Mouse (Mus musculus): ENCODE data around the gene Cldn20. TPM values are rescaled to one million over a fixed set of nuclear protein-coding genes. Genes with fewer than 3 reads are reported as not detected.
A peak's percentile ranks its signal among the peaks of the same experiment; 100 is the strongest.

Cldn20 gene
- total and polyA plus RNA-seq, 3 experiments, result 0.31 to 0.52 TPM; not detected in 1

DNA sequence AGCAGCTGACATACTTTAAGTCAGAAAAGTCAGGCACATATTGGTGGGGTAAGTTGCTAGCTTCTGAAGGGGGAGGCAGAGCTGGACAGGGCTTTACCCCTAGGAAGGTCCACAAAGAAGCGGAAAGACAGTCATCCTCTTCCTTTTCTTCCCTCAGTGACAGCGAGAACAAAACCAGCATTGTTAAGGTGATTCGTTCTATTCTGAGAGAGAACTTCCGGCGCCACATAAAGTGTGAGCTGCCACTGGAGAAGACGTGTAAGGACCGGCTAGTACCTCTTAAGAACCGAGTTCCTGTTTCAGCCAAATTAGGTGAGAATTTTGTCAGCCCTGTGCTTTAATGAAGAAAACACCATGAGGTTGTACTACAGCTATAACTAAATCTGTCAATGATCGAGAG, 15.9 kb upstream of the Cldn20 start:
- no peak overlapping the region for H3K27ac ChIP-seq (ENCODE audit: control insufficient read depth, low read depth, low read length)
- no peak for TF ChIP-seq E2F4 (IDR thresholded peaks at IDR 0.05; ENCODE audit: borderline replicate concordance, low read depth, low read length)
- no peak for TF ChIP-seq ZNF384 (IDR thresholded peaks at IDR 0.05; ENCODE audit: low read depth, low read length)
- TF ChIP-seq CHD2 (IDR thresholded peaks at IDR 0.05; ENCODE audit: low read length), result no peak
- TF ChIP-seq POLR2AphosphoS5 (IDR thresholded peaks at IDR 0.05; ENCODE audit: borderline replicate concordance, low read depth, low read length), result no peak
- TF ChIP-seq JUND (IDR thresholded peaks at IDR 0.05; ENCODE audit: low read depth, low read length), result no peak
- TF ChIP-seq MAFK (IDR thresholded peaks at IDR 0.05; ENCODE audit: borderline replicate concordance, low read depth, low read length), result no peak
- TF ChIP-seq TBP (IDR thresholded peaks at IDR 0.05; ENCODE audit: low read depth, low read length), result no peak
- TF ChIP-seq ZC3H11A (IDR thresholded peaks at IDR 0.05; ENCODE audit: low read depth, low read length), result no peak
- peaks cover 0 to 4% of the 10 kb centered on the region in 2 experiments; a peak in 1 of 4 replicates for H3K4me1 ChIP-seq (ENCODE audit: control insufficient read depth in 1 of 2, insufficient read depth in 2 of 2, low read length in 2 of 2)
- H3K4me3 ChIP-seq (ENCODE audit: control insufficient read depth in 1 of 2, insufficient read depth in 1 of 2, low read depth in 2 of 2, low read length in 2 of 2), result no peak overlapping the region
- H3K27me3 ChIP-seq (ENCODE audit: control insufficient read depth in 1 of 2, insufficient read depth in 2 of 2, low read length in 2 of 2), result no peaks in the 10 kb centered on the region
- no peaks in the 10 kb centered on the region for H3K79me2 ChIP-seq (ENCODE audit: control insufficient read depth, insufficient read depth, low read length, poor library complexity)
- no peak for DNase-seq (ENCODE audit: low read depth, low spot score)
- no peak overlapping the region for H3K9ac ChIP-seq (ENCODE audit: control insufficient read depth, low read depth, low read length, poor library complexity, severe bottlenecking)
- H3K9me3 ChIP-seq (replicated peaks; ENCODE audit: insufficient read depth, low read length), result no peaks in the 10 kb centered on the region
- no peaks in the 10 kb centered on the region; a peak in 1 of 4 replicates for H3K36me3 ChIP-seq (ENCODE audit: control insufficient read depth in 1 of 2, insufficient read depth in 2 of 2, low read length in 2 of 2)

DNA sequence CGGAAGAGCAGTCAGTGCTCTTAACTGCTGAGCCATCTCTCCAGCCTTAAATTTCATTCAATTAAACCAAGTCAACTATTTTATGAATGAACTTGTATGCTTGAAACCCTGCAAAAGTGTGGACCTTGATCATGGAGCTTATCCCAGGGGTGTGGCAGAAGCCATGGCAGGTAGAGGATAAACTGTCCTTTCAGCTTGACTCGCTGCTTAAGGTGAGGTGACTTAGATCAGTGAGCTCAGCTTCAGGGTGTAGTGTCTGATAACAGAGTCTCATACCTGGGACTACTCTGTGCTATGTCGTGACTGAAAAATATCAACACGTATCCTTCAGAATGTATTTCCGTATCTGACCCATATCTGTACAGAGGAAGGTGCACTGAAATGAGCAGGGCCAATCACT, 12.0 kb upstream of the Cldn20 start:
- Histone ChIP-seq H3K27ac (ENCODE audit: control insufficient read depth, low read depth, low read length) (no peak overlapping the region), H3K4me1 (ENCODE audit: control insufficient read depth in 1 of 2, insufficient read depth in 2 of 2, low read length in 2 of 2) (no peaks in the 10 kb centered on the region; a peak in 1 of 4 replicates), H3K36me3 (ENCODE audit: control insufficient read depth in 1 of 2, insufficient read depth in 2 of 2, low read length in 2 of 2) (no peaks in the 10 kb centered on the region), H3K4me3 (ENCODE audit: control insufficient read depth in 1 of 2, insufficient read depth in 1 of 2, low read depth in 2 of 2, low read length in 2 of 2) (no peak overlapping the region), H3K79me2 (ENCODE audit: control insufficient read depth, insufficient read depth, low read length, poor library complexity) (no peaks in the 10 kb centered on the region), H3K27me3 (ENCODE audit: control insufficient read depth in 1 of 2, insufficient read depth in 2 of 2, low read length in 2 of 2) (no peaks in the 10 kb centered on the region), H3K9me3 (replicated peaks; ENCODE audit: insufficient read depth, low read length) (no peaks in the 10 kb centered on the region), H3K9ac (ENCODE audit: control insufficient read depth, low read depth, low read length, poor library complexity, severe bottlenecking) (no peak overlapping the region)
- DNase-seq (ENCODE audit: low read depth, low spot score), result no peak
- no peak for TF ChIP-seq NRF1 (IDR thresholded peaks at IDR 0.05; ENCODE audit: insufficient read depth, low read depth, low read length, poor library complexity, severe bottlenecking)
- no peak for TF ChIP-seq CHD1 (IDR thresholded peaks at IDR 0.05; ENCODE audit: low read depth, low read length)
- no peak for TF ChIP-seq EP300 (IDR thresholded peaks at IDR 0.05; ENCODE audit: low read depth in 1 of 2, low read length in 2 of 2)
- no peak for TF ChIP-seq TCF12 (IDR thresholded peaks at IDR 0.05; ENCODE audit: low read depth, low read length)

DNA sequence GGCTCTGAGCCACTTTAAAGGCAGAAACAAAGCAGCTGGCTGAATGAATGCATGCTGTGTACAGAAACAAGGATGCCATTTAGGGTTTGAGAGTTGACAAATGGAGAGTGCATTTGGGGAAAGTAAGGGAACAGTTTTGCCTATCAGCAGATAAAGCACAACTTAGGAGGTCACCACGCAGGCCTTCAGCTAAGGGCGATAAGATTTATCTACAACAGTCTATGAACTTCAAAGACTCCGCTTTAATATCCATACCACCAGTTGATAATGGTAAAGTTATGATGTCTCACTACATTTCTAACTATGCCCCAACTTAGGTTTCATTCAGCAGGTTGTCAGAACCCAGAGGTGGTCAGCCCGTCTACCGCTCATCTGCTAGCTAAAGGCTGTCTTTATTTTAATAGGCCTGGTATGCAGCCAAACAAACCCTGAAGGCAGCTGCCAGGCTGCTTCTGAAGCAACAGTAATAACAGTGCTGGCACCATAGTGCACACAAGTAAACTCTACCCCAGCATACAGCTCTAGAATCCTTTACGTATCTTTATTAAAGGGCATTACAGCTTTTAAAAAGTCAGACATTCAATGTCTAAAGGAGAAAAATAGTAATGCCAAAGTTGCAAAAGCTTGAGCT, 4.4 kb upstream of the Cldn20 start:
- peaks cover 0 to 29% of the 10 kb centered on the region in 2 experiments; a peak in 3 of 4 replicates for H3K36me3 ChIP-seq (ENCODE audit: control insufficient read depth in 1 of 2, insufficient read depth in 2 of 2, low read length in 2 of 2)
- no peaks in the 10 kb centered on the region for H3K27me3 ChIP-seq (ENCODE audit: control insufficient read depth in 1 of 2, insufficient read depth in 2 of 2, low read length in 2 of 2)
- no peaks in the 10 kb centered on the region for H3K9me3 ChIP-seq (replicated peaks; ENCODE audit: insufficient read depth, low read length)
- peak; percentile 61 for DNase-seq (ENCODE audit: low read depth, low spot score)
- peak overlapping the region; percentile 69 for H3K27ac ChIP-seq (ENCODE audit: control insufficient read depth, low read depth, low read length)
- H3K4me1 ChIP-seq (ENCODE audit: control insufficient read depth in 1 of 2, insufficient read depth in 2 of 2, low read length in 2 of 2), result peaks cover 20 to 26% of the 10 kb centered on the region in 2 experiments
- H3K79me2 ChIP-seq (ENCODE audit: control insufficient read depth, insufficient read depth, low read length, poor library complexity), result no peaks in the 10 kb centered on the region
- H3K9ac ChIP-seq (ENCODE audit: control insufficient read depth, low read depth, low read length, poor library complexity, severe bottlenecking), result peak overlapping the region; percentile 15; the same call in 1 of the 2 replicates
- H3K4me3 ChIP-seq (ENCODE audit: control insufficient read depth in 1 of 2, insufficient read depth in 1 of 2, low read depth in 2 of 2, low read length in 2 of 2), result no peak overlapping the region
- no peak for TF ChIP-seq MEF2A (IDR thresholded peaks at IDR 0.05; ENCODE audit: extremely low read depth, insufficient replicate concordance, low read depth, low read length, poor library complexity, severe bottlenecking)
- peak; percentile 87 for TF ChIP-seq TCF12 (IDR thresholded peaks at IDR 0.05; ENCODE audit: low read depth, low read length)
- TF ChIP-seq POLR2AphosphoS5 (IDR thresholded peaks at IDR 0.05; ENCODE audit: borderline replicate concordance, low read depth, low read length), result no peak
- no peak for TF ChIP-seq MYC (IDR thresholded peaks at IDR 0.05; ENCODE audit: low read depth, low read length)
- peak; percentile 92 for TF ChIP-seq GATA1 (IDR thresholded peaks at IDR 0.05; ENCODE audit: low read depth, low read length)
- no peak for TF ChIP-seq POLR2AphosphoS2 (IDR thresholded peaks at IDR 0.05; ENCODE audit: low read length)
- no peak for TF ChIP-seq MXI1 (IDR thresholded peaks at IDR 0.05; ENCODE audit: low read depth, low read length)
- TF ChIP-seq BHLHE40 (IDR thresholded peaks at IDR 0.05; ENCODE audit: borderline replicate concordance, low read depth, low read length), result no peak
- no peak for TF ChIP-seq ZC3H11A (IDR thresholded peaks at IDR 0.05; ENCODE audit: low read depth, low read length)
- TF ChIP-seq USF1 (IDR thresholded peaks at IDR 0.05; ENCODE audit: low read depth, low read length), result no peak
- no peak for TF ChIP-seq TBP (IDR thresholded peaks at IDR 0.05; ENCODE audit: low read depth, low read length)
- no peak for TF ChIP-seq CTCF (IDR thresholded peaks at IDR 0.05 in 2 of 3, conservative IDR thresholded peaks at IDR 0.05 in 1 of 3; ENCODE audit: control insufficient read depth in 1 of 3, insufficient read depth in 1 of 3, low read depth in 2 of 3, low read length in 3 of 3, poor library complexity in 1 of 3, severe bottlenecking in 1 of 3)
- TF ChIP-seq SMC3 (IDR thresholded peaks at IDR 0.05; ENCODE audit: low read depth, low read length), result no peak
- no peak for TF ChIP-seq GABPA (IDR thresholded peaks at IDR 0.05; ENCODE audit: low read depth, low read length)
- 0 out of 2 replicates have a peak, but pooled peaks have one; percentile 43 for TF ChIP-seq CHD1 (IDR thresholded peaks at IDR 0.05; ENCODE audit: low read depth, low read length)
- TF ChIP-seq ETS1 (IDR thresholded peaks at IDR 0.05; ENCODE audit: low read depth, low read length), result peak; percentile 81
- TF ChIP-seq ZNF384 (IDR thresholded peaks at IDR 0.05; ENCODE audit: low read depth, low read length), result no peak
- TF ChIP-seq JUND (IDR thresholded peaks at IDR 0.05; ENCODE audit: low read depth, low read length), result no peak
